Mouse (Mus musculus) embryo, embryonic 11 days (tissue): ENCODE results near the gene Gdpd3.
"Not testable (repeated sequence)": the region's sequence is repeated elsewhere in the genome, so short reads cannot be mapped to it uniquely, and the experiment has no call there.

Source experiments
- DNase-seq: peaks from one replicate; pipeline ENCODE4 v3.0.0-alpha.2; 2015

Gene Gdpd3

GRCm38 (mm10) chr7:126766201-126766600, at the start of gene Gdpd3:
Gene Gdpd3 (plus strand): TSS chr7:126766334.
- no peak for DNase-seq

- DNase-seq = no peak
Measured at GRCm38 (mm10) chr7:126717566-126717965, 48.6 kb upstream of the Gdpd3 start.

DNA sequence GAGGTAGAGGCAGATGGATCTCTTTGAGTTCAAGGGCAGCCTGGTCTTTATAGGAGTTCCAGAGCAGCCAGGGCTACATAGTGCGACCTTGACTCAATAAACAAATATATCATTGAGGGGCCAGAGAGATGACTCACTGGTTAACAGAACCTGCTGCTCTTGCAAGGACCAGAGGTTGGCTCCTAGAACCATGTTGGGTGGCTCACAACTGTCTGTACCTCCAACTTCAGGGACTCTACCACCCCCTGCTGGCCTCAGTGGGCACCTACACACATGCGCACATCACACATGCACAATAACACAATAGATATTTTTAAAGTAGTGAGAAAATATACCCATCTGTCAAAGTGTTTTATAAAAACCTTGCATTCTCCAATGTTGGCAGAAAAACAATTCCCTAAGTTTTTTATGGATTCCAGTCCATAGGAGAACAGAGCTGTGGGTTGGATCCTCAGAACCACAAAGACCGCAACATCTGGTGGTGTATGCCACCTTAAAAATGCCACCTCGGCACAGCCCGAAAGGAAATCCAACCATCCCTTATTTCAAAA, 47.3 kb upstream of the Gdpd3 start:
- no peak for DNase-seq

- DNase-seq = no peak
Measured at GRCm38 (mm10) chr7:126721635-126722034, 44.5 kb upstream of the Gdpd3 start.

DNA sequence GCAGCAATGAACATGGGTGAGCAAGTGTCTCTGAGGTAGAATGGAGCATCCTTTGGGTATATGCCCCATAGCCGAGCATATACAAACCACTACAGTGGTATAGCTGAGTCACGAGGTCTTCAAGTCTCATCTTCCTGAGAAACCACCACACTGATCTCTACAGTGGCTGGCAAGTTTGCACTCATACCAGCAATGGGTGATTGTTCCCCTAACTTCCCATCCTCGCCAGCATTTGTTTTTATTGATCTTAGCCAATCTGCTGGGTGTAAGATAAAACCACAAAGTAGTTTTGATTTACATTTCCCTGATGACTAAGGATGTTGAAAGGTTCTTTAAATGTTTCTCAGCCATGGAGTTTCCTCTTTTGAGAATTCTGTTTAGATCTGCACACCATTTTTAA, 41.1 kb upstream of the Gdpd3 start:
- no peak for DNase-seq

- no peak for DNase-seq
Measured at GRCm38 (mm10) chr7:126725667-126726066, 40.5 kb upstream of the Gdpd3 start.

DNA sequence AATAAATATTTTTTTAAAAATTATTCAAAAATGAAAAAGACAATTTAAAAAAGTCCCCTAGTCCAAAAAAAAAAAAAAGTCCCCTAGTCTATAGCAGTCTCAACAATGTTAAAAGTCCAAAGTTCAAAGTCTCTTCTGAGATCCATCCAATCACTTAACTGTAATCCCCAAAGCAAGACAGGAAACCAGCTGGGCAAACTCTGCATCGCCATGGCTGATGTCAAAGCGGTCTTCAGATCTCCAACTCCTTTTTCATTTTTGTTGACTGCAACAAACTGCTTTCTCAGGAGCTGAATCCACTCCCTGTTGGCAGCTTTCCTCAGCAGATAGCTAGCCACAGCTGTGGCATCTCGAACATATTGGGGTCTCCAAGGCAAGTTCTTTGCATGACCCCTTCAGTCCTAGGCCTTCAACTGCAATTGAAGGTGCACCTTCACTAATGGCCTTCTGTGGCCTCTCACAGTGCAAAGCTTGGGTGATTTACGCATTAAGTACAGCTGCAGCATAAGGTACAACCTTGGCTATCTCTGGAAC, 35.8 kb upstream of the Gdpd3 start:
- not testable (repeated sequence) for DNase-seq

GRCm38 (mm10) chr7:126736122-126736521, 30.0 kb upstream of the Gdpd3 start:
- DNase-seq = no peak

DNA sequence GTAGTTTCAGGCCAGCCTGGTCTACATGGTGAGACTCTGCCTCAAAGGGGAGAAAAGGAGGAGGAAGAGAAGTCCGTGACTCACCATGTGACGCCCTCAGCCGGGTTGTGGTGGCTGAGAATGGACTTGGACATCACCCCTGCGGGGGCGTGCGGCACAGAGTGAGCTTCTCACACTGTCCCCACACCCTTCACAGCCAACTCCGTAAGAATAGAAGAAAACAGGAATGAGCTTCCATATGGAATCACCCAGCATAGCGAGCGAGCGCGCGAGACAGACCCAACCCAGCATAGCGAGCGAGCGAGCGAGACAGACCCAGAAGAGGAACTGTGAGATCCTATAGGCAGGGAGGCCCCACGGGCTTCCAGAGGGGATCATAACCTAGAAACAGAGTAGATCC, 26.6 kb upstream of the Gdpd3 start:
- no peak for DNase-seq

DNA sequence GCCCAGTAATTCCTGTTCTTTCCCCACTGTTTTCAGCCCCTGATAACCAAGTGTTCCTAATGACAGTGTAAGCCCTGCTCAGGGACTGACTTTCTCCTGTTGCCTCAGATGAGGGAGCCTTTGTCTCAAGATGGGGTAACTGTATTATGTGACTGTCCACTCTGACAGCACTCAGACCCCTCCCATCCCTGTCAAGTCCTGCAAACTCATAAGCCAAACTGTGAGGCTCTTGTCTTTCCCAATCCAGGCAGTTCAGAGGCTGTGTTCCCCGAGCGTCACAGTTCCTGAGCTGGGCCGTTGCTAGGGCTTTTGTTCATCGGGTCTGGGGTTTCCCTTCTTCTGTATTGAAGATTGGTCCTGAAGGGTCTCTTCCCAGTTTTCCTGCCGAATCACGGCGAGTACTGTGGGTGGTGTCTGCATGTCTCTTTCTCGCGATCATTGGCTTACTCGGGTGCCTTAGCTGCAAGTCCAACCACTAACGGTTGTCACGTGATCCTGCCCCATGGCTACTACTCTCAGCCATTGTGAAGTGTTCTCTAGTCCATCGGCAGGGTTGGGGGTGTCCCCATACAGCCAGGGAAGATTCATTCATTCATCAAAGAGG, 25.9 kb upstream of the Gdpd3 start:
- no peak for DNase-seq

DNA sequence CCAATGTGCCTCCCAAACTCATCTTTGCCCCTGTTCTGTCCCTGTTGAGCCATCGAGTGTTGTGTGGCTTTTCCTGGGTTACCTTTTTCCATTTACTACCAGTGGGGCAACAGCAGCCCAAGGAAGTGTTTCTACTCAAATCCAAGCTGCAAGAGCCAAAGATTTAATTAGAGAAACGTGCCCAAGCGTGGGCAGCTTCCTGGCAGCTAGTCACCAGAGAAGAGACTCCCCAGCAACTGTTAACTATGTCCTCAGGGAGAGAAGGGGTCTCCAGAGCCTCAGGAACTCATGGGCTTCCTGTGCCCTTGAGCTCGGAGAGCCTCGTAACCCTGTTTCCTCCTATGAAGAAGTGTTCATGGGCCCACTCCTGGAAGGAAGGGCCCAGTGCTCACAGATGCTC, 25.2 kb upstream of the Gdpd3 start:
- DNase-seq = no peak

GRCm38 (mm10) chr7:126741452-126741851, 24.7 kb upstream of the Gdpd3 start:
- DNase-seq = no peak

DNA sequence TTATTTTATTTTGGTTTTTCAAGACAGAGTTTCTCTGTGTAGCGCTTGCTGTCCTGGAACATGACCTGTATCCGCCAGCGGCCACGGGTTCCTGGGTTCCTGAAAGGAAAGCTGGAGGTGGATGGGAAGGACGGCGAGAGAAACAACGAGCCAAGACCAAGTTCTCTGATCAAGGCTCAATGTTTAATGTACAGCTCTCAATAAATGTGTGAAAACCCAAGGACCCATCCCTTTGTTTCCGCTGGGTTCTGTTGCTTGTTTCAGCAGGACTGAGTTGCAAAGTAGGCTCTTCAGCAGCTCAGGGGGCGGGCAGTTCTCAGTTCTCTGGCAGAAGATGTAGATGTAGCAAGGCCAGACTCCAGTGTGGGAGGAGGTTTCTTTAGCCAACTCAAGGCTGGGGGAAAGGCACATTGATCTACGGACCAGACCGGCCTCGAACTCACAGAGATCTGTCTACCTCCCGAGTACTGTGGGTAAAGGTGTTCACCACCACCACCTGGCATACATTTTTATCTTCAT, 24.1 kb upstream of the Gdpd3 start:
- no peak for DNase-seq

DNA sequence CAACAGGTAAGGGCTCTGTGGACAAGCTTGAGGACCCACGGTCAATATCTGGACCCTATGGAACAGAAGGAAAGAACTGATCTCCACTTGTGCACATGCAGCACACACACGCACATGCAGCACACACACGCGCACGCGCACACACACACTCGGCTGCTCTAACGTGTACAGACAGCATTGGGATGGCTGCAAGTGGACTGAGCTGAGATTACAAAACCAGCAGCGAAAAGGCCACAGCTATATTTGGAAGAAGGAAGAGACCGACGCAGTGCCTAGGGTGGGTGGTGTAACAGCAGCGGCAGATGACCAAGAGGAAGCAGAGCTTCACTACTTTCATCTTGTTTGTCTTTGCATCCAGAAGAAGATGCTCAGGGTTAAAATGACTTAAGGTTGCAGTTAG, 20.1 kb upstream of the Gdpd3 start:
- DNase-seq = no peak

DNA sequence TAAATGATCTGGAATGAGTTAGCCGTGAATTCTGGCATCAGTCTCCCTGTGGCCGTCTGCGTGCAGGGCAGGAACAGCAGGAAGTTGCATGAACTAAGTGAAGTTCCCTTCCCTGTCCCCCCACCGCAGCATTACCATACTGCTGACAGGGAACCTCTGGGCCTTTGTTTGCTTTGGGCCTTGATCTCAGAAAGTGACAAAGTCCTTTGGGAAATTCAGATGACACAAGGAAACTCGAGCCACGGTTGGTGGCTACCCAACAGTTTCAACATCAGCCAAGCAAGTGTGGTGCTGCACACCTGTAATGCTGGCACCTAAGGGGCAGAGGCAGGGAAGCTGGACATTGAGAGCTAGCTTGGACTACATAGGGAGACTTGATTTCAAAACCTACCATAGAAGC, 19.3 kb upstream of the Gdpd3 start:
- DNase-seq = no peak

GRCm38 (mm10) chr7:126748824-126749223, 17.3 kb upstream of the Gdpd3 start:
- no peak for DNase-seq

GRCm38 (mm10) chr7:126749582-126750343, 16.4 kb upstream of the Gdpd3 start:
- no peak for DNase-seq

DNA sequence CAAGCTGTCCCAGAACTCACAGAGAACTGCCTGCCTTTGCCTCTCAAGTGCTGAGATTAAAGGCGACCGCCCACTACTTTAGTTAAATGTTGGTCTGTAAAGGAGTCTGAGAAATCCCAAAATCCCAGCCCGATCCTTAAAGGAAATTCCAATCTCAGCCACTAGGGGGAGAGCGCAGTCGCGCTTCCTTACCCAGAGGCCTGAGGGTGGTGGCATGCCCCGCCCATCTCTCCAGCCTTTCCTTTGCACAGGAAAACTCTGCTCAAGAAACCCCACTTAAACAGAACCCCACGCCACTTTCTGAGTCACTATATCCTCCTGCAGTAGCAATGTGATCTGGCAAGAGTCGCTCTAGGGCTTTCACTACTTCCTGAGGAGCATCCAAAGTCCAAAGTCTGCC, 11.3 kb upstream of the Gdpd3 start:
- peak; percentile 87 for DNase-seq

DNA sequence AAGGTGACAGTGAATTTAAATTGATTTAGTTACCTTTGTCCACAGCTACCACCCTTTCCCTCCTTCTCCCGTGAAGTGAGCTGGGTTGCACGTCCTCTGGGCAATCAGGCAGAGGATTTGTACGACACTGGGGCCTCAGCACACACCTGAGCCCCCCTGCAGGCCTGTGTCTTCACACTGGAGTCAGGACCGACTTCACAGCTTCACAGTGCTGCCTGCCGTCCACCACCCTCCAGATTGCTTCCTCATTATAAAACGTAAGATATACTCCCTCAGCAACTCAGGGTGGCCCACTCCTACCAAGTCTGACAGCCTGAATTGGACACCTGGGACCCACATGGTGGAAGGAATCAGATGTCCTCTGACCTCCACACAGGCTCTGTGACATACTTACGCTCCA, 7.6 kb upstream of the Gdpd3 start:
- no peak for DNase-seq

GRCm38 (mm10) chr7:126759050-126759671, 7.0 kb upstream of the Gdpd3 start, which contains the start of gene Mapk3:
Gene Mapk3 (plus strand): TSS chr7:126759601.
- peak; percentile 96 for DNase-seq

GRCm38 (mm10) chr7:126759672-126760390, 6.3 kb upstream of the Gdpd3 start:
- DNase-seq = no peak

DNA sequence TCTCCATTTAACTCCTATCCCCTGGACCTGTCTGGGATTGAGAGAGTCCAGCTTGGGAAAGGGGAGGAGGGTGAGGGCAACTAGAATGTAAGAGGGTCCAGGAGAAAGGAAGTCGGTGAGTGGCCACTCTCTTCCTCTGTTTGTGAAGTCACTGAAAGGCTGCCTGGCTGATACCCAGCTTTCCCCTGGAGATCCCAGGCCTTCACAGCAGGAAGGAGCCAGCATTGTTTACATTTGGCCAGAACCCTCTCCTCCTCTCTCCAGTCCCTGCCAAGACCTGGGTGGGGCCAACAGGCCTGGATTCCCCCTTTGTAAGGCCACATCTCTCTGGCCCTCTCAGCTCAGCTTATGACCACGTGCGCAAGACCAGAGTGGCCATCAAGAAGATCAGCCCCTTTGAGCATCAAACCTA, 5.7 kb upstream of the Gdpd3 start:
- DNase-seq = peak; percentile 49

DNA sequence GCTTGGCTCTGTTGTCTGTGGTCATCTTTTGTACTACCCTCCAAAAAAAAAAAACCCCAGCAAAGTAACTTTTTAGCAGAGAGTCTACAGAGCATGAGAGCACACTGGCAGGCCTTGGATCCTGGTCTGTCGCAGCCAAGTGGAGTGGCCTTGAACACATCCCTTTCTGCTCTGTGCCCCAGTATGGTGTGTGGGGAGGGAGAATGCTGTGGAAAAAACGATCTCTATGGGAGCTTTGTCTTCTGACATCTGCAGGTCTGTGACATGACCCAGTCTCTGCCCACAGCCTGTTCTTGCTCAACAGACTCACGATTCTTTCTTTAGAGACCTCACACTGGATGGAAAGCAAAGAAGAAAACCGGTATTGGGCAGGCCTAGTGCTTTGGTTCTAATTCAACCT, 5.2 kb upstream of the Gdpd3 start:
- no peak for DNase-seq
